Comparison of ENCODE assay signal across 18 mouse cellular contexts in genomic region chr11:50233022-50233421, GRCm38 (mm10). TPM values are rescaled to one million over a fixed set of nuclear protein-coding genes. Genes with fewer than 3 reads are reported as not detected.
DNase-seq lines count a peak whose midpoint lies in the region; ATAC-seq lines count a peak whose summit lies in the region.
"Had no signal": no experiment of that assay in that cellular context is flagged by ENCODE, and none has a peak within 500 bp of the region (broad histone marks: within the 10 kb centered on the region; RNA-seq: fewer than 3 reads in every experiment).

No protein-coding gene starts in this region.

- ATAC-seq in frontal cortex, adult (ENCODE audit: low TSS enrichment): peak; percentile 47
- no peak for ATAC-seq in monocyte, adult 5-6 weeks (replicated peaks; ENCODE audit: insufficient number of reproducible peaks, low FRiP score, low TSS enrichment, poor library complexity, severe bottlenecking)
- ATAC-seq: forebrain, postnatal 0 days; lung, postnatal 0 days; midbrain, embryonic 15.5 days had no signal

- no peak for DNase-seq in frontal cortex, postnatal 25 days (ENCODE audit: low spot score in 2 of 2)
- DNase-seq in CD4-positive helper T cell, adult 2 months (ENCODE audit: low read depth, low spot score): peak; percentile 31
- DNase-seq in brain, adult 2 months (ENCODE audit: low read depth, low spot score): peak; percentile 82
- peak; percentile 55 for DNase-seq in telencephalon, adult 2 months (ENCODE audit: low read depth, low spot score)
- no peak for DNase-seq in gastrocnemius, postnatal 25 days
- DNase-seq: adrenal gland, postnatal 36 days; embryo, embryonic 11 days; forebrain, postnatal 0 days; gastrocnemius, adult 2 months; heart, postnatal 10 days; kidney, adult 9 months; kidney, postnatal 25 days; thymus, adult 18-20 months had no signal

RNA-seq across cellular contexts. Expression of gene Ltc4s, which starts 5.4 kb away (rescaled TPM):
- not detected in 3 replicates for total RNA-seq in monocyte, adult 5-6 weeks (2017)
- total RNA-seq in gastrocnemius, postnatal 25 days (2021): 1 to 10 TPM; 2.9 to 3.7 TPM
- total RNA-seq: granulocyte monocyte progenitor cell, adult 5-6 weeks had no signal

RNA-seq across cellular contexts. Expression of gene Mgat4b, which starts 22.3 kb away (rescaled TPM):
- total RNA-seq in monocyte, adult 5-6 weeks (2017): 4.9 to 20.2 TPM (median 13.9 TPM) in 3 replicates
- total RNA-seq in gastrocnemius, postnatal 25 days (2021): 10 to 100 TPM; 27.6 to 38.9 TPM

RNA-seq across cellular contexts. Expression of gene Sqstm1, which starts 22.4 kb away (rescaled TPM):
- total RNA-seq in monocyte, adult 5-6 weeks (2017): 878 to 1,339 TPM (median 1,041 TPM) in 3 replicates
- total RNA-seq in gastrocnemius, postnatal 25 days (2021): 100 to 1,000 TPM; 335 to 433 TPM

RNA-seq across cellular contexts. Expression of gene Mrnip, which starts 58.8 kb away (rescaled TPM):
- total RNA-seq in monocyte, adult 5-6 weeks (2017): 2.0 to 4.1 TPM (median 3.3 TPM) in 3 replicates
- 1 to 10 TPM; 2.8 TPM for total RNA-seq in gastrocnemius, postnatal 25 days (2021)

RNA-seq across cellular contexts. Expression of gene Maml1, which starts 59.1 kb away (rescaled TPM):
- total RNA-seq in monocyte, adult 5-6 weeks (2017): 12.4 to 18.2 TPM (median 13.2 TPM) in 3 replicates
- total RNA-seq in gastrocnemius, postnatal 25 days (2021): 1 to 10 TPM; 5.1 to 5.8 TPM

Comparison
In these comparisons a context has a peak if more than half of its experiments do, and no peak if none do; other contexts are left out.
1. DNase-seq: peak in CD4-positive helper T cell, adult 2 months (single experiment), brain, adult 2 months (single experiment) and telencephalon, adult 2 months (single experiment); none in frontal cortex, postnatal 25 days (0 of 2) and gastrocnemius, postnatal 25 days (single experiment).